Mouse (Mus musculus): ENCODE measurements around the gene Gjc3.

Gjc3 gene

DNA sequence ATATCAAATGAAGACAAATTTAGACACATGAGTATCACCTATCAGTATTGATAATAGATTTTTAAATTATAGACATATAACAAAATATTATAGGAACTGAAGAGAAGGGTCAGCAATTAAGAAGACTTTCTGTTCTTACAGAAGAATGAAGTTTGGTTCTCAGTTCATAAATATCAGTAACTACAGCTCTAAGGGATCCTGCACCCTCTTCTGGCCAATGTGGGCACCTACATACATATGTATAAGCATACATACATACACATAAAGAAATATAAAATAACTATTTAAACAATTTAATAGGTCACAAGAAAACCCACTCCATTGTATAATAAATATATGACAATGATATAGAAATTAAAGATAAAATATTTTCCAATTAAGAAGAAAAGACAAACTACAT is 48.4 kb downstream of the Gjc3 start:
- no peak for DNase-seq (ENCODE audit: extremely low spot score, low spot score)

DNA sequence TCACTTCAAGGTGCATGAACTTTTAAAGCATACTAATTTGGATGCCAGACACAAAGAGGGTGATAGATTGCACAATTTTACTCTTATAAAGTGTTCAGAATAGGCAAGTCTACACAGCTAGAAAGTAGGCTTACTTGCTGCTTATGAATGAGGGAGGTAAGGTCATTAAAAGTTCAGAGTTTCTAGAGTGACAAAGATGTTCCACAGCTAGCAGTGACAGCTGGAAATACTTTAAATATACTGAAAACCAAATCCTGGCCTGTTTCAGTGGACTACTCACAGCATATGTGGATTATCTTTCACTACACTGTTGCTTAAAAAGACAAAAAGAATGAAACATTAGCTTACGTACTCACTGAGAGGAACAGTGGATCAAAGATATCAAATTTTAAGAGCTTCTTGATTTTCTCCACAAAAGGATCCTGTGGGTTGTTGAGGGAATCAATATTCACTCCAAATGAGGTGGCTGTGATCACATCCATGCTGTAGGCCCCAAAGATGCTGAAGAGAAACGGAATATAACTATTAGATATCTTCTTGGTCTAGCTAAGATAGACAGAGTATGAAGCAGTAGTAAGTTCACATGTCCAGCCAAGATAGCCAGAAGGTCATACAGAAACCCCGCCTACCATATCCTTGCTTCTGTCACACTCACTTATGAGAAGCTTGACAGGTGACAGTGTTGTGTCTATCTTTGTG is 53.2 kb downstream of the Gjc3 start:
- DNase-seq (ENCODE audit: extremely low spot score, low spot score): no peak

Data from neural tube, embryonic 10.5 days (tissue).